In the genomic region with DNA sequence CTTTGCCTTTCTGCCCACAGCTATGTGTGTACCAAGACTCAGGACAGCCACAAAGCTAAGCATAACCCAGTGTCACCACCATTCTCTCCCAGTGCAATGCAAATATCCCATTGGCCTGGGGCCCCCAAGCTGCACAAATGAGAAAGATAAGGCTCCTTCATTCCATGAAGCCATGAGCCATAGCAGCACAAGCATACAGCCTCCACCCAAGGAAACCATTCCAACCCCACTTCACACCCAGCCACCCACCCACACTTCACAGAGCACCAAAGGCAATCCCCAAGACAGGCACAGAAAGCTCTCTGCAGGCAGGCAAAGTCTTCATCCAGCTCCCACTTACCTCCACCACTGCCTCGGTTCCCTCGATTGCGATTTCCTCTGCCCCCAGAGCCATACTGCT, we compare ENCODE assay signal across 19 mouse cellular contexts. TPM values are rescaled to one million over a fixed set of nuclear protein-coding genes. Genes with fewer than 3 reads are reported as not detected.
DNase-seq lines count a peak whose midpoint lies in the region; ATAC-seq and TF ChIP-seq lines count a peak whose summit lies in the region.
"Had no signal": no experiment of that assay in that cellular context is flagged by ENCODE, and none has a peak within 500 bp of the region (broad histone marks: within the 10 kb centered on the region; RNA-seq: fewer than 3 reads in every experiment).

No protein-coding gene starts in this region.

- H3K9me3 ChIP-seq in forebrain, embryonic 13.5 days (replicated peaks): no peaks in the 10 kb centered on the region
- no peaks in the 10 kb centered on the region for H3K9me3 ChIP-seq in forebrain, embryonic 16.5 days (ENCODE audit: control insufficient read depth, low read length)
- H3K9me3 ChIP-seq in neural tube, embryonic 13.5 days: no peaks in the 10 kb centered on the region
- H3K9me3 ChIP-seq: lung, embryonic 15.5 days; stomach, embryonic 15.5 days had no signal

- peak overlapping the region; percentile 29 for H3K4me2 ChIP-seq in forebrain, embryonic 13.5 days
- H3K4me2 ChIP-seq in forebrain, embryonic 16.5 days (ENCODE audit: low read length): no peak overlapping the region
- H3K4me2 ChIP-seq in neural tube, embryonic 13.5 days: no peak overlapping the region
- H3K4me2 ChIP-seq: lung, embryonic 15.5 days; stomach, embryonic 15.5 days had no signal

- no peaks in the 10 kb centered on the region for H3K27me3 ChIP-seq in forebrain, embryonic 13.5 days
- no peaks in the 10 kb centered on the region for H3K27me3 ChIP-seq in forebrain, embryonic 16.5 days (replicated peaks; ENCODE audit: control insufficient read depth, insufficient read depth, low read length)
- H3K27me3 ChIP-seq in neural tube, embryonic 13.5 days: no peaks in the 10 kb centered on the region
- H3K27me3 ChIP-seq: lung, embryonic 15.5 days; stomach, embryonic 15.5 days had no signal

- H3K4me1 ChIP-seq in forebrain, embryonic 13.5 days: peaks cover 52% of the 10 kb centered on the region
- H3K4me1 ChIP-seq in forebrain, embryonic 16.5 days (replicated peaks; ENCODE audit: control insufficient read depth, insufficient read depth, low read length): peaks cover 41% of the 10 kb centered on the region
- peaks cover 49% of the 10 kb centered on the region for H3K4me1 ChIP-seq in neural tube, embryonic 13.5 days (replicated peaks)

- 0 out of 2 replicates have a peak overlapping the region, but pooled peaks have one; percentile 10 for H3K27ac ChIP-seq in forebrain, embryonic 13.5 days
- H3K27ac ChIP-seq in forebrain, embryonic 16.5 days (ENCODE audit: low read length): no peak overlapping the region
- H3K27ac ChIP-seq in layer of hippocampus, adult 2 months: 0 out of 2 replicates have a peak overlapping the region, but pooled peaks have one; percentile 3
- H3K27ac ChIP-seq in neural tube, embryonic 13.5 days (replicated peaks): no peak overlapping the region
- H3K27ac ChIP-seq: lung, embryonic 15.5 days; stomach, embryonic 15.5 days had no signal

- H3K9ac ChIP-seq in forebrain, embryonic 13.5 days: no peak overlapping the region
- no peak overlapping the region for H3K9ac ChIP-seq in forebrain, embryonic 16.5 days (replicated peaks; ENCODE audit: low read depth, low read length)
- peak overlapping the region; percentile 6; the same call in 1 of the 2 replicates for H3K9ac ChIP-seq in neural tube, embryonic 13.5 days
- H3K9ac ChIP-seq: lung, embryonic 15.5 days; stomach, embryonic 15.5 days had no signal

- 92% methylated on average over 3 of the region's 3 CpGs for WGBS in forebrain, embryonic 13.5 days
- 82% methylated on average over 3 of the region's 3 CpGs for WGBS in forebrain, embryonic 16.5 days
- WGBS in neural tube, embryonic 13.5 days: 98% methylated on average over 3 of the region's 3 CpGs

- ATAC-seq in forebrain, embryonic 13.5 days: no peak
- no peak for ATAC-seq in forebrain, embryonic 16.5 days
- ATAC-seq in neural tube, embryonic 13.5 days (ENCODE audit: low read depth): no peak
- ATAC-seq: inflammation-experienced regulatory T-cells, adult 6 months had no signal

- no peak for DNase-seq in layer of hippocampus, adult 2 months (ENCODE audit: low spot score in 2 of 2)
- DNase-seq in layer of hippocampus, adult 11-12 months (ENCODE audit: low spot score): no peak
- no peak for DNase-seq in neural tube, embryonic 10.5 days (ENCODE audit: extremely low spot score, low spot score)
- DNase-seq in right cerebral cortex, postnatal 14 days: no peak
- DNase-seq in cerebellum, adult 8-10 months: no peak
- DNase-seq: adrenal gland, postnatal 14 days; cerebellum, postnatal 36 days; gastrocnemius, postnatal 36 days; heart, postnatal 10 days; kidney, postnatal 25 days; layer of hippocampus, postnatal 36 days; left cerebral cortex, postnatal 4 days; thymus, postnatal 36 days had no signal

- TF ChIP-seq CTCF in layer of hippocampus, adult 2 months (conservative IDR thresholded peaks at IDR 0.05): no peak

- peaks cover 83% of the 10 kb centered on the region for H3K36me3 ChIP-seq in forebrain, embryonic 13.5 days (ENCODE audit: poor library complexity, severe bottlenecking)
- peaks cover 62% of the 10 kb centered on the region for H3K36me3 ChIP-seq in forebrain, embryonic 16.5 days (ENCODE audit: control insufficient read depth, insufficient read depth)
- H3K36me3 ChIP-seq in neural tube, embryonic 13.5 days: peaks cover 76% of the 10 kb centered on the region

- H3K4me3 ChIP-seq in forebrain, embryonic 13.5 days: 0 out of 2 replicates have a peak overlapping the region, but pooled peaks have one; percentile 3
- H3K4me3 ChIP-seq in forebrain, embryonic 16.5 days (replicated peaks; ENCODE audit: low read length): no peak overlapping the region
- no peak overlapping the region for H3K4me3 ChIP-seq in layer of hippocampus, adult 2 months
- H3K4me3 ChIP-seq in neural tube, embryonic 13.5 days: no peak overlapping the region
- H3K4me3 ChIP-seq: lung, embryonic 15.5 days; stomach, embryonic 15.5 days had no signal

RNA-seq across cellular contexts. Expression of gene Hnrnpab, which starts 4.4 kb away (rescaled TPM):
- polyA plus RNA-seq in forebrain, embryonic 13.5 days (2015; fragmentation: Nextera tagmentation; extraction: Ambion mirVana): 585 and 646 TPM in 2 replicates
- 441 and 518 TPM in 2 replicates for polyA plus RNA-seq in forebrain, embryonic 16.5 days (2015; fragmentation: Nextera tagmentation; extraction: Ambion mirVana)
- 100 to 1,000 TPM; 149 to 155 TPM for total RNA-seq in layer of hippocampus, adult 2 months (2021)
- polyA plus RNA-seq in neural tube, embryonic 13.5 days (2015; fragmentation: Nextera tagmentation; extraction: Ambion mirVana): 421 and 434 TPM in 2 replicates

RNA-seq across cellular contexts. Expression of gene Nhp2, which starts 17.3 kb away (rescaled TPM):
- polyA plus RNA-seq in forebrain, embryonic 13.5 days (2015; fragmentation: Nextera tagmentation; extraction: Ambion mirVana): 123 and 141 TPM in 2 replicates
- polyA plus RNA-seq in forebrain, embryonic 16.5 days (2015; fragmentation: Nextera tagmentation; extraction: Ambion mirVana): 94.1 and 97.9 TPM in 2 replicates
- total RNA-seq in layer of hippocampus, adult 2 months (2021): 10 to 100 TPM; 41.7 to 48.2 TPM
- 96.4 and 106 TPM in 2 replicates for polyA plus RNA-seq in neural tube, embryonic 13.5 days (2015; fragmentation: Nextera tagmentation; extraction: Ambion mirVana)

RNA-seq across cellular contexts. Expression of gene Phykpl, which starts 17.7 kb away (rescaled TPM):
- 13.4 and 14.1 TPM in 2 replicates for polyA plus RNA-seq in forebrain, embryonic 13.5 days (2015; fragmentation: Nextera tagmentation; extraction: Ambion mirVana)
- polyA plus RNA-seq in forebrain, embryonic 16.5 days (2015; fragmentation: Nextera tagmentation; extraction: Ambion mirVana): 11.8 and 13.2 TPM in 2 replicates
- 1 to 10 TPM; 8.1 to 9.4 TPM for total RNA-seq in layer of hippocampus, adult 2 months (2021)
- polyA plus RNA-seq in neural tube, embryonic 13.5 days (2015; fragmentation: Nextera tagmentation; extraction: Ambion mirVana): 9.9 and 10.2 TPM in 2 replicates

RNA-seq across cellular contexts. Expression of gene Rmnd5b, which starts 33.4 kb away (rescaled TPM):
- polyA plus RNA-seq in forebrain, embryonic 13.5 days (2015; fragmentation: Nextera tagmentation; extraction: Ambion mirVana): 53.8 and 61.2 TPM in 2 replicates
- 80.9 and 85.6 TPM in 2 replicates for polyA plus RNA-seq in forebrain, embryonic 16.5 days (2015; fragmentation: Nextera tagmentation; extraction: Ambion mirVana)
- 10 to 100 TPM; 59.8 to 65.2 TPM for total RNA-seq in layer of hippocampus, adult 2 months (2021)
- polyA plus RNA-seq in neural tube, embryonic 13.5 days (2015; fragmentation: Nextera tagmentation; extraction: Ambion mirVana): 71.8 and 74.5 TPM in 2 replicates

RNA-seq across cellular contexts. Expression of gene N4bp3, which starts 48.4 kb away (rescaled TPM):
- polyA plus RNA-seq in forebrain, embryonic 13.5 days (2015; fragmentation: Nextera tagmentation; extraction: Ambion mirVana): 7.7 and 8.4 TPM in 2 replicates
- 10.2 and 12.9 TPM in 2 replicates for polyA plus RNA-seq in forebrain, embryonic 16.5 days (2015; fragmentation: Nextera tagmentation; extraction: Ambion mirVana)
- total RNA-seq in layer of hippocampus, adult 2 months (2021): 10 to 100 TPM; 11.3 to 16.4 TPM
- polyA plus RNA-seq in neural tube, embryonic 13.5 days (2015; fragmentation: Nextera tagmentation; extraction: Ambion mirVana): 14.1 and 15.2 TPM in 2 replicates

Comparison
In these comparisons a context has a peak if more than half of its experiments do, and no peak if none do; other contexts are left out.
1. H3K27ac ChIP-seq: peak in forebrain, embryonic 13.5 days (single experiment) and layer of hippocampus, adult 2 months (single experiment); none in forebrain, embryonic 16.5 days (single experiment) and neural tube, embryonic 13.5 days (single experiment).